Mouse (Mus musculus) kidney, adult 2 months (tissue): ENCODE data around the gene Arhgef28. TPM values are rescaled to one million over a fixed set of nuclear protein-coding genes. Genes with fewer than 3 reads are reported as not detected.

Experiments used
- DNase-seq: peaks from one replicate; pipeline ENCODE4 v3.0.0; 2021
- H3K27ac ChIP-seq: fragments of 200-500 bp; 2 replicates; pipeline ENCODE4 v1.5.1; 2012; ENCODE audit warnings: low read depth, low read length, control low read depth, inconsistent platforms; ENCODE audit not compliant: insufficient read depth
- H3K27me3 ChIP-seq: fragments of 200-500 bp; replicated peaks from 2 replicates; pipeline ENCODE4 v1.6.1; 2012; ENCODE audit warnings: mild to moderate bottlenecking, moderate library complexity, low read length, inconsistent platforms; ENCODE audit not compliant: control insufficient read depth, insufficient read depth
- H3K36me3 ChIP-seq: fragments of 200-500 bp; 2 replicates; pipeline ENCODE4 v1.6.1; 2012; ENCODE audit warnings: mild to moderate bottlenecking, moderate library complexity, low read length, inconsistent platforms; ENCODE audit not compliant: control insufficient read depth, insufficient read depth
- H3K4me1 ChIP-seq: fragments of 200-500 bp; 2 replicates; pipeline ENCODE4 v1.6.1; 2011; ENCODE audit warnings: low read length; ENCODE audit not compliant: control insufficient read depth, insufficient read depth
- H3K4me3 ChIP-seq: fragments of 200-500 bp; 2 replicates; pipeline ENCODE4 v1.5.1; 2011; ENCODE audit warnings: mild to moderate bottlenecking, low read depth, low read length, control low read depth; ENCODE audit not compliant: insufficient read depth
- CTCF ChIP-seq: fragments of 200-500 bp; conservative IDR thresholded peaks from 2 replicates; pipeline ENCODE4 v1.5.1; 2011; ENCODE audit warnings: low read depth, mild to moderate bottlenecking, control low read depth, low read length, moderate library complexity, mixed read lengths; ENCODE audit not compliant: insufficient read depth, insufficient read length
- POLR2A ChIP-seq: fragments of 200-500 bp; IDR thresholded peaks from one replicate; pipeline ENCODE4 v1.6.1; 2011; ENCODE audit warnings: low read depth, low read length, control low read depth
- WGBS: fragments of 180-500 bp; shearing (Covaris S2); methylation state at CpG from one replicate; pipeline ENCODE4 v1.1.7; 2018; 5-methylcytosine and 5-hydroxymethylcytosine counted together
- polyA plus RNA-seq: library from polyadenylated mRNA; depleted of rRNA; stranded (reverse); fragments of >200 nt; gene quantifications from 2 replicates; pipeline ENCODE4 v1.2.3, GENCODE M21; 2012

The Arhgef28 gene
- polyA plus RNA-seq, 1 experiment: 39.3 TPM

- Histone ChIP-seq H3K27me3 (no peaks in the 10 kb centered on the region), H3K4me3 (no peak overlapping the region), H3K36me3 (0 out of 2 replicates have a peak, but pooled peaks cover 2% of the 10 kb centered on the region), H3K4me1 (peaks cover 34% of the 10 kb centered on the region), H3K27ac (no peak overlapping the region)
- 27% methylated on average over 8 of the region's 8 CpGs for WGBS
- no peak for DNase-seq
- TF ChIP-seq POLR2A: no peak
- TF ChIP-seq CTCF: no peak
Observed at GRCm38 (mm10) chr13:97998570-97998969, 207.7 kb downstream of the Arhgef28 start.

- DNase-seq: no peak
- no peak overlapping the region for H3K27ac ChIP-seq
- H3K4me3 ChIP-seq: no peak overlapping the region
- WGBS: 39% methylated on average over 8 of the region's 8 CpGs
- no peaks in the 10 kb centered on the region for H3K27me3 ChIP-seq
- 0 out of 2 replicates have a peak, but pooled peaks cover 4% of the 10 kb centered on the region for H3K4me1 ChIP-seq
- TF ChIP-seq POLR2A: no peak
- TF ChIP-seq CTCF: no peak
- peaks cover 5% of the 10 kb centered on the region for H3K36me3 ChIP-seq
Observed at GRCm38 (mm10) chr13:97990939-97991338, 215.3 kb downstream of the Arhgef28 start.

GRCm38 (mm10) chr13:97988796-97989195, 217.4 kb downstream of the Arhgef28 start:
- peaks cover 7% of the 10 kb centered on the region for H3K36me3 ChIP-seq
- 59% methylated on average over 6 of the region's 6 CpGs for WGBS
- TF ChIP-seq CTCF: no peak
- no peak for TF ChIP-seq POLR2A
- DNase-seq: peak; percentile 55
- no peak overlapping the region for H3K27ac ChIP-seq
- no peak overlapping the region for H3K4me3 ChIP-seq
- 0 out of 2 replicates have a peak, but pooled peaks cover 4% of the 10 kb centered on the region for H3K4me1 ChIP-seq
- no peaks in the 10 kb centered on the region for H3K27me3 ChIP-seq

- WGBS: 89% methylated on average over 6 of the region's 6 CpGs
- no peak overlapping the region for H3K4me3 ChIP-seq
Observed at GRCm38 (mm10) chr13:97986691-97987090, 219.5 kb downstream of the Arhgef28 start.

GRCm38 (mm10) chr13:97977104-97977503, 229.1 kb downstream of the Arhgef28 start:
- Histone ChIP-seq H3K36me3 (peaks cover 11% of the 10 kb centered on the region), H3K27me3 (no peaks in the 10 kb centered on the region), H3K4me1 (peaks cover 6% of the 10 kb centered on the region; the same call in 1 of the 2 replicates), H3K27ac (no peak overlapping the region), H3K4me3 (no peak overlapping the region)
- TF ChIP-seq POLR2A: no peak
- no peak for TF ChIP-seq CTCF
- 83% methylated on average over 9 of the region's 9 CpGs for WGBS
- no peak for DNase-seq

More at GRCm38 (mm10) chr13:97986691-97987090, 219.5 kb downstream of the Arhgef28 start:
- no peak for DNase-seq
- TF ChIP-seq POLR2A: no peak
- TF ChIP-seq CTCF: no peak
- H3K36me3 ChIP-seq: peaks cover 5% of the 10 kb centered on the region
- H3K4me1 ChIP-seq: 0 out of 2 replicates have a peak, but pooled peaks cover 4% of the 10 kb centered on the region
- H3K27me3 ChIP-seq: no peaks in the 10 kb centered on the region
- H3K27ac ChIP-seq: no peak overlapping the region

GRCm38 (mm10) chr13:97976642-97977041, 229.6 kb downstream of the Arhgef28 start:
- H3K27ac ChIP-seq: no peak overlapping the region

GRCm38 (mm10) chr13:97974532-97975194, 231.6 kb downstream of the Arhgef28 start:
- TF ChIP-seq CTCF: no peak
- DNase-seq: no peak
- Histone ChIP-seq H3K4me3 (no peak overlapping the region), H3K27ac (no peak overlapping the region), H3K36me3 (peaks cover 9% of the 10 kb centered on the region; the same call in 1 of the 2 replicates), H3K27me3 (no peaks in the 10 kb centered on the region), H3K4me1 (peaks cover 6% of the 10 kb centered on the region; the same call in 1 of the 2 replicates)
- 69% methylated on average over 6 of the region's 6 CpGs for WGBS

More at GRCm38 (mm10) chr13:97976642-97977041, 229.6 kb downstream of the Arhgef28 start:
- WGBS: 54% methylated on average over 2 of the region's 2 CpGs
- no peak for TF ChIP-seq POLR2A
- no peak for TF ChIP-seq CTCF
- Histone ChIP-seq H3K4me3 (no peak overlapping the region), H3K27me3 (no peaks in the 10 kb centered on the region), H3K36me3 (peaks cover 11% of the 10 kb centered on the region), H3K4me1 (peaks cover 6% of the 10 kb centered on the region; the same call in 1 of the 2 replicates)
- DNase-seq: peak; percentile 82
